Mouse (Mus musculus): ENCODE results near the gene 1700113H08Rik.

1700113H08Rik gene

GRCm38 (mm10) chr10:87058926-87059325 is 1.1 kb downstream of the 1700113H08Rik start:
- no peak for DNase-seq (ENCODE audit: extremely low spot score)

- DNase-seq (ENCODE audit: extremely low spot score), result no peak
Measured at GRCm38 (mm10) chr10:87059447-87059846, 1.6 kb downstream of the 1700113H08Rik start.

GRCm38 (mm10) chr10:87084236-87084635 is 26.4 kb downstream of the 1700113H08Rik start:
- DNase-seq (ENCODE audit: extremely low spot score), result no peak

- no peak for DNase-seq (ENCODE audit: extremely low spot score)
Measured at GRCm38 (mm10) chr10:87087646-87088045, 29.8 kb downstream of the 1700113H08Rik start.

- DNase-seq (ENCODE audit: extremely low spot score), result no peak
Measured at GRCm38 (mm10) chr10:87094249-87094648, 36.4 kb downstream of the 1700113H08Rik start.

GRCm38 (mm10) chr10:87098722-87099121 is 40.9 kb downstream of the 1700113H08Rik start:
- DNase-seq (ENCODE audit: extremely low spot score), result no peak

GRCm38 (mm10) chr10:87100668-87101067 is 42.8 kb downstream of the 1700113H08Rik start:
- DNase-seq (ENCODE audit: extremely low spot score), result no peak

GRCm38 (mm10) chr10:87101265-87101950 is 43.6 kb downstream of the 1700113H08Rik start:
- DNase-seq (ENCODE audit: extremely low spot score), result peak; percentile 82

GRCm38 (mm10) chr10:87101951-87102320 is 44.1 kb downstream of the 1700113H08Rik start:
- DNase-seq (ENCODE audit: extremely low spot score), result no peak

- DNase-seq (ENCODE audit: extremely low spot score), result no peak
Measured at GRCm38 (mm10) chr10:87102455-87102854, 44.6 kb downstream of the 1700113H08Rik start.

- no peak for DNase-seq (ENCODE audit: extremely low spot score)
Measured at GRCm38 (mm10) chr10:87103286-87103685, 45.4 kb downstream of the 1700113H08Rik start.

GRCm38 (mm10) chr10:87107565-87108297 is 49.9 kb downstream of the 1700113H08Rik start:
- no peak for DNase-seq (ENCODE audit: extremely low spot score)

- DNase-seq (ENCODE audit: extremely low spot score), result no peak
Measured at GRCm38 (mm10) chr10:87108333-87108732, 50.5 kb downstream of the 1700113H08Rik start.

GRCm38 (mm10) chr10:87109038-87109771 is 51.4 kb downstream of the 1700113H08Rik start:
- DNase-seq (ENCODE audit: extremely low spot score), result no peak

GRCm38 (mm10) chr10:87110909-87111308 is 53.1 kb downstream of the 1700113H08Rik start:
- no peak for DNase-seq (ENCODE audit: extremely low spot score)

- no peak for DNase-seq (ENCODE audit: extremely low spot score)
Measured at GRCm38 (mm10) chr10:87125094-87125493, 67.2 kb downstream of the 1700113H08Rik start.

- no peak for DNase-seq (ENCODE audit: extremely low spot score)
Measured at GRCm38 (mm10) chr10:87126186-87126824, 68.5 kb downstream of the 1700113H08Rik start.

- no peak for DNase-seq (ENCODE audit: extremely low spot score)
Measured at GRCm38 (mm10) chr10:87151050-87151449, 93.2 kb downstream of the 1700113H08Rik start.

- no peak for DNase-seq (ENCODE audit: extremely low spot score)
Measured at GRCm38 (mm10) chr10:87153731-87154505, 96.1 kb downstream of the 1700113H08Rik start.

- no peak for DNase-seq (ENCODE audit: extremely low spot score)
Measured at GRCm38 (mm10) chr10:87159781-87160180, 101.9 kb downstream of the 1700113H08Rik start.

GRCm38 (mm10) chr10:87196123-87196756 is 138.4 kb downstream of the 1700113H08Rik start:
- DNase-seq (ENCODE audit: extremely low spot score), result no peak

All from embryo, embryonic 9.5 days (tissue).